Mouse (Mus musculus) adrenal gland, adult 10 weeks (tissue): Measurements from ENCODE around the gene Thbs1. TPM values are rescaled to one million over a fixed set of nuclear protein-coding genes. Genes with fewer than 3 reads are reported as not detected.

Experiments
- polyA plus RNA-seq: library from polyadenylated mRNA; stranded (reverse); fragments of 350-450 nt; fragmentation: Illumina TruSeq; extraction: RNeasy Lipid Tissue Mini Kit (QIAGEN cat#74804); gene quantifications from one replicate; pipeline ENCODE4 v1.2.3, GENCODE M21; 2014; ENCODE audit warnings: low read depth, low replicate concordance

Thbs1 gene
- 17.6 TPM for polyA plus RNA-seq

DNA sequence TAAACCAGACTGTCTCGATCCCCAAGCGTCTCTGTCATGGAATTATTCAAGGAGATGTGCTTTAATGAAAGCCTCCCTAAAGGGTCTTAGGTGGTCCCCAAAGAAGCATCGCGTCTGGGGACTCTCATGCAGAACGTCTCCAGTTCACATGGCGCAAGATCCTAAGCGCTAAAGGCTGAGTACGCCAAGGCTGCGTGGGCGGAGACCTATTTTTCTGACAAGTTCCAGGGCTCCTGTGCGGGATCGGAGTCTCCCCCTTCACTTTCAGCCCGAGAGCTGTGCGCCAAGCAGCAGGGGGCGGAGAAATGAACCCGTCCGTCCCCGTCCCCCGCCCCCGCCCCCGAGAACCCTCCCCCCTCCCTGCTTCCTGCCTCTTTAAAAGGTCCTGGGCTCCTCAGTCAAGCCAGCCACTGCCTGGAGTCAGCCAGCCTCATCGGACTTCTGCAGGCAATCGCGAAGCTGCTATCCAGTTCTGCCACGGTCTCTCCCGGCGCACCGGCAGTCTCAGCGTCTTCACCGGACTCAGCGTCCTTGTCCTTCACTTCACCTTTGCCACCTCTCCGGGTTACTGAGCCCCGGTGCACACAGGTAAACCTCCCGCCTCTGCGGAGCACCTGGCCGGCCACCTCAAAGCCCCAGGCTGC lies at the start of gene Thbs1:
Gene Thbs1, plus strand, starts transcription at position 389 of the 644 bp plus-strand sequence.

Other genes starting within 250 kb of the Thbs1 start
- gene Fsip1, start 145.1 kb downstream of the Thbs1 start, polyA plus RNA-seq: 1.2 TPM